Mouse (Mus musculus): ENCODE results near the gene AC124502.3. TPM values are rescaled to one million over a fixed set of nuclear protein-coding genes. Genes with fewer than 3 reads are reported as not detected.
A peak's percentile ranks its signal among the peaks of the same experiment; 100 is the strongest.

AC124502.3 gene
- polyA plus RNA-seq, 1 experiment from 2014 or later: 1.1 TPM

DNA sequence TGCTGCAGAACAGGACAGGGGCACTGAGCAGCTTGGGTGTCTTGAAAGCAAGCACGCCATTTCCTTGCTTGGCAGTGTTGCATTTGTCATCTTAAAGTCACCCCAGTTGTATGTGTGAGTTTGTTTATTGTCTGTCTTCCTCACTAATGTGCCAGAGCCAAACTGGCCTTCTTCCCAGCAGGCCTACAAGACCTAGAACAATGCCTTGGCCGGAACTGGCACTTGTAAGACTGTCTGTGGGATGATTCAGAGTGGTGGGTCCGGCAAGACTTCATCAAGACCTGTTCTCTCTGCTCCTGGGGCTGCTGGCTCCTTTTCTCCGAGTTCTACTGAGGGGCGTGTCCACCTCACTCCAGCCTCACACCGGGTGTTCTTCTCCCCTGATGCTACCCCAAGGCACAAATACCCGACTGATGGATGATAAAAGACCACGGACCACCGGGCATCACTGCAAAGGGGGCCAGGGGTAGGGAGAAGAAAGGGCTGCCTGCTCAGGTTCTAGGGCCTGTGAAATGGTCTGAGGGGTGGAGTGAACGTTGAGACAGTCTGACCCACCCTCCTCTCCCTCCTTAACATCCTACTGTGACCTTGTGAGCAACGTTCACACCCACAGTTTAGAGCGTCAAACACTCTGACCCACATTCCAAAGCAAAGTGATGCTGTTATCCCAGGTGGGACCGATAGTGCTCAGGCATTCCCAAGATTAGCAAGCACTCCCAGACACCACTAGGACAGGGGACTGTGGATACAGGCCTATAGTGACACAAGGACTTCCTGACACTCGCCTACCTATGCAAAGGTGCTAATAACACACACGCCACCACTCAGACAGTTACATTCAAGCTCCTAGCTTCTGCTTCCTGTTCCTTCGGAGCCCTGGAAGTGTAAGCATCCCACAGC, 19.4 kb downstream of the AC124502.3 start:
- peak overlapping the region; percentile 85 for H3K27ac ChIP-seq (replicated peaks)
- 29% methylated on average over 16 of the region's 16 CpGs for WGBS
- no peaks in the 10 kb centered on the region for H3K36me3 ChIP-seq (ENCODE audit: control insufficient read depth, insufficient read depth, low read length)
- TF ChIP-seq EP300 (optimal IDR thresholded peaks at IDR 0.05) (no peak), CTCF (IDR thresholded peaks at IDR 0.05; ENCODE audit: low read depth) (no peak)
- no peaks in the 10 kb centered on the region for H3K27me3 ChIP-seq (ENCODE audit: control insufficient read depth, insufficient read depth, low read length)
- peaks cover 10% of the 10 kb centered on the region for H3K4me1 ChIP-seq (replicated peaks; ENCODE audit: control insufficient read depth, insufficient read depth)
- no peak overlapping the region for H3K4me3 ChIP-seq (ENCODE audit: low read depth, low read length)
- no peak overlapping the region; the same call in 1 of the 2 replicates for H3K9ac ChIP-seq (ENCODE audit: low read length)
- H3K4me2 ChIP-seq (replicated peaks; ENCODE audit: low read depth): no peak overlapping the region
- DNase-seq (ENCODE audit: low spot score) (no peak), ATAC-seq (ENCODE audit: low FRiP score, low TSS enrichment) (0 out of 2 replicates have a peak, but pooled peaks have one; percentile 4)
- no peaks in the 10 kb centered on the region for H3K9me3 ChIP-seq (ENCODE audit: control insufficient read depth, low read length)

DNA sequence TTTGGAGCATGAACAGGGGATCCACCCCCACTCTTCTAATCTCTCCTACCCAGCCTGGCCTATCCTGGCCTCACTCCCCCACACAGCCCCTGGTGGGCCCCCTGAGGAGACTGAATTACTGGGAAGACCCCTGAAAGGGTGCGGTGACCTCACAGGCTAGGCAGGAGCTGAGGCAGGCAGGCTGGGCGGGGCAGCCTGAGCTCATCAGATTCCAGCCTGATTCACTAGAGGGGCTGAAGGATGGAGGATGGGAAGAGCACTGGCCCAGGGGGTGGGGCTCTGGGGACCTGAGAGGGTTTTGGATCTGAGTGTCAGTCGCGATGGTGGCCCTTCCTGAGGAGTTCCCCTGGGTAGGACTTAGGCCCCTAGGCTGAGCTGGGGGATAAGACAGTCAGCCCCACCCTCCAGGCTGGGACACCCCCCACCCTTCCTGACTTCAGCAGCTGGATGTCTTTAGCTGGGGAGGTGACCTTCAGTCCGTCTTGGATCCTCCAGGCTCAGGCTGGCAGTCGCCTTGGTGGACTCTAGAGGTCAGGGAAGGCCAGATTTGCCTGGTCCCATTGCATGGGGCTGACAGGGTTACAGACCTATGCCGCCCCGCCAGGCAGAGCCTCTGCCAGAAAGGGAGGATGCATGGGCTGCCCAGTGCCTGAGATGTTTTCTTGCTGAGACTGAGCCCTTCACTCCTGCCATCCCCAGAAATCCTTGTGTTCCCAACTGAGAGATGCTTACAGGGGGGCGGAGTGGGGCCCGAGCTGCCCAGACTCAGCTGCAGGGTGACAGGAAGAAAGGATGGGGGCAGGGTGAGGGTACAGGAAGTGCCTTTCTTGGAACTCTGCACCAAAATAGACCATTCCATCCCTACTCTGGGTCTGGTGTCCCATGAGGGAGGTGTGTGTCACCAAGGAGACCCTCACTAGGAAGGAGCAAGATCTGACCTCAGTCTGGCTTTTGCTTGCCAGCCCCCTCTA, 20.4 kb downstream of the AC124502.3 start:
- DNase-seq (ENCODE audit: low spot score) (no peak), ATAC-seq (ENCODE audit: low FRiP score, low TSS enrichment) (peak; percentile 49; the same call in 1 of the 2 replicates)
- TF ChIP-seq CTCF (IDR thresholded peaks at IDR 0.05; ENCODE audit: low read depth) (peak; percentile 3; the same call in 1 of the 2 replicates), EP300 (optimal IDR thresholded peaks at IDR 0.05) (no peak)
- 12% methylated on average over 10 of the region's 10 CpGs for WGBS
- no peaks in the 10 kb centered on the region for H3K27me3 ChIP-seq (ENCODE audit: control insufficient read depth, insufficient read depth, low read length)
- H3K4me1 ChIP-seq (replicated peaks; ENCODE audit: control insufficient read depth, insufficient read depth): peaks cover 10% of the 10 kb centered on the region
- H3K27ac ChIP-seq (replicated peaks): peak overlapping the region; percentile 85
- H3K36me3 ChIP-seq (ENCODE audit: control insufficient read depth, insufficient read depth, low read length): no peaks in the 10 kb centered on the region
- H3K4me2 ChIP-seq (replicated peaks; ENCODE audit: low read depth): no peak overlapping the region; the same call in 1 of the 2 replicates
- no peak overlapping the region for H3K4me3 ChIP-seq (ENCODE audit: low read depth, low read length)
- H3K9me3 ChIP-seq (ENCODE audit: control insufficient read depth, low read length): no peaks in the 10 kb centered on the region
- no peak overlapping the region for H3K9ac ChIP-seq (ENCODE audit: low read length)

DNA sequence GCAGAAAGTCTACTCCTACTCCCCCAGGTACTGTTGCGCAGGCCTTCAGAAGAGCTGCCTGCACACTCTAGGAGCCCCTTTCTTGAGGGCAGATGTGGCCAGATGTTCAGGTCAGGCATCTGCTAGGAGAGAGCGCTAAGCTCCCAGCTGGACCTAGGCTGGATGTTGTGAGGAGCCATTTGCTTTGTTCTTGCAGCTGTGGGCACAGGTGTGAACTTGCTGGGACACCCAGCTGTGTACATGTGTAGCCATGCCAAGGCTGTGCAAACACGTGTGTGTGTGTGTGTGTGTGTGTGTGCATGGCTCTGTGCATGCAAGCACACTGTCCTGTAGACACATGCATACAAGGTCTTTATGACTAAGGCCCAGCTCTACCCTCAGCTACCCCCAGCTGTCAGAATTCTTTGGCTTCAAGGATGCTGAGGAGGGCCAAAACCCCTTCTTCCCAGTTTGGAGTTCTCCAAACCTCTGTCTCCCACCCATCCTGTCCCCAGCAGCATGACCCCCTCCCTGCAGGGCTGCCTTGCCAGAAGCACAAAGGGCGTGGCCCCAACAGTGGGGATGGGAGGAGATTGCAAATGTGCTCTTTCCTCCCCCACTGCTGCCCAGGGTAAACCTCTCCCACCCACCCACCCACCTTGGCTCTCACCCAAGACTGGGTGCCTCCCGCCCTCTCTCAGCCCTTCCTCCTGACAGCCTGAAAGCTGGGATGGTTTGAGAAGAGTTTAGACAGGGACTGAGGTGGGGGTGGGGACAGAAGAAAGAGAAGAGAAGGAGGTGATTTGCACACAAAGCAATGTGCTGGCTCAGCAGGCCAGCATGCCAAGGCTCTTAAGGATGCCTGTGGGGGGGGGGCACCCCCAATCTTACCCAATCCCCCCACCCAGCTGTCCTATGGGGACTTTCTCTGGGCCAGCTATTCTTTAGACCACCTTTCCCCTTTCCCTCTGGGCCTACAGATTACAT, 22.0 kb downstream of the AC124502.3 start:
- Histone ChIP-seq H3K27me3 (ENCODE audit: control insufficient read depth, insufficient read depth, low read length) (no peaks in the 10 kb centered on the region), H3K36me3 (ENCODE audit: control insufficient read depth, insufficient read depth, low read length) (no peaks in the 10 kb centered on the region), H3K4me2 (replicated peaks; ENCODE audit: low read depth) (no peak overlapping the region), H3K9me3 (ENCODE audit: control insufficient read depth, low read length) (no peaks in the 10 kb centered on the region), H3K4me3 (ENCODE audit: low read depth, low read length) (no peak overlapping the region), H3K9ac (ENCODE audit: low read length) (no peak overlapping the region), H3K27ac (replicated peaks) (peak overlapping the region; percentile 85), H3K4me1 (replicated peaks; ENCODE audit: control insufficient read depth, insufficient read depth) (peaks cover 10% of the 10 kb centered on the region)
- WGBS: 34% methylated on average over 5 of the region's 5 CpGs
- TF ChIP-seq EP300 (optimal IDR thresholded peaks at IDR 0.05) (no peak), CTCF (IDR thresholded peaks at IDR 0.05; ENCODE audit: low read depth) (no peak)
- no peak for DNase-seq (ENCODE audit: low spot score)
- peak; percentile 26 for ATAC-seq (ENCODE audit: low FRiP score, low TSS enrichment)

DNA sequence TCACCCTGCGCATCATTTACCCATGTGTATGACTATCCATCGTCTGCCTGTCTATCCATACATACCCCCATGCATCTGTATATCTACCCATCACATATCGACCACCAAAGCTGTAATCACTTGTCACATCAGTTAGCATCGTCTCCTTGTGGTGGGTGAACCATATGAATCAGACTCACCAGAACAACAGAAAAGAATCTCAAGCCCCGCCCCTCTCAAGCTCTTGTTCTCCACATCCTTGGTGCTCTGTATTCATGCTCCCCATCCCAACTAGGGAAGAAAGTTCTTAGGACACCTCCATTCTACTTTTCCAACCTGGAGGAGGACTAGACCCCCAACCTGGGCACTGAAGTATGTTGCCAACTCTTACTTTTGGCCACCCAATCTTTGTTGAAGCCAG, 23.4 kb downstream of the AC124502.3 start:
- WGBS: 77% methylated on average over 5 of the region's 5 CpGs
- H3K4me1 ChIP-seq (replicated peaks; ENCODE audit: control insufficient read depth, insufficient read depth): peaks cover 12% of the 10 kb centered on the region
- no peak overlapping the region for H3K27ac ChIP-seq (replicated peaks)
- TF ChIP-seq EP300 (optimal IDR thresholded peaks at IDR 0.05): no peak
- TF ChIP-seq CTCF (IDR thresholded peaks at IDR 0.05; ENCODE audit: low read depth): no peak
- no peaks in the 10 kb centered on the region for H3K9me3 ChIP-seq (ENCODE audit: control insufficient read depth, low read length)
- no peak for DNase-seq (ENCODE audit: low spot score)
- H3K27me3 ChIP-seq (ENCODE audit: control insufficient read depth, insufficient read depth, low read length): no peaks in the 10 kb centered on the region
- ATAC-seq (ENCODE audit: low FRiP score, low TSS enrichment): no peak
- no peak overlapping the region for H3K4me2 ChIP-seq (replicated peaks; ENCODE audit: low read depth)
- no peak overlapping the region for H3K4me3 ChIP-seq (ENCODE audit: low read depth, low read length)
- H3K36me3 ChIP-seq (ENCODE audit: control insufficient read depth, insufficient read depth, low read length): no peaks in the 10 kb centered on the region
- no peak overlapping the region for H3K9ac ChIP-seq (ENCODE audit: low read length)

DNA sequence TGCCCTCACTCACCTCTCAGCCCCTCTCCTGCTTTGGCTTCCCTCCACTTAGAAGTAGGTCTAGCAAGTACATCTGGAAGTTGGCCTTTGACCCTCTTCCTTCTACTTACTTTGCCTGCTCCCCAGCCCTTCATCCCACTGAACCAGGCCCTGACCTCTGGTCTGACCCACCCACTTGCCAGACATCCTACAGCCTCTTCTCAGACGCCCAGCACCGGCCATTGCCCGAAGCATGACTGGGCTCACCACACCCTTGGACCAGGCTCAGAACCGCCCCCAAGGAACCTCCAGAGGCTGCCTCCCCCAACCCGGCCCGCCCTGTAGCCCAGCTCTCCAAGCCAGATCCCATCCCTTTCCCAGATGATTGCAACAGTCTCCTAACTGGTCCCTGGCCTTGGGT, 23.8 kb downstream of the AC124502.3 start:
- Histone ChIP-seq H3K9me3 (ENCODE audit: control insufficient read depth, low read length) (no peaks in the 10 kb centered on the region), H3K4me3 (ENCODE audit: low read depth, low read length) (no peak overlapping the region), H3K27ac (replicated peaks) (peak overlapping the region; percentile 45; the same call in 1 of the 2 replicates), H3K4me2 (replicated peaks; ENCODE audit: low read depth) (no peak overlapping the region), H3K27me3 (ENCODE audit: control insufficient read depth, insufficient read depth, low read length) (no peaks in the 10 kb centered on the region), H3K36me3 (ENCODE audit: control insufficient read depth, insufficient read depth, low read length) (no peaks in the 10 kb centered on the region), H3K4me1 (replicated peaks; ENCODE audit: control insufficient read depth, insufficient read depth) (peaks cover 14% of the 10 kb centered on the region), H3K9ac (ENCODE audit: low read length) (no peak overlapping the region)
- no peak for DNase-seq (ENCODE audit: low spot score)
- no peak for ATAC-seq (ENCODE audit: low FRiP score, low TSS enrichment)
- 65% methylated on average over 6 of the region's 6 CpGs for WGBS
- TF ChIP-seq EP300 (optimal IDR thresholded peaks at IDR 0.05) (no peak), CTCF (IDR thresholded peaks at IDR 0.05; ENCODE audit: low read depth) (no peak)
